Mouse (Mus musculus) NIH3T3 (cell line): ENCODE results near the gene Stk38.

Experiments
- DNase-seq: peaks from one replicate; pipeline ENCODE4 v3.0.0-alpha.2; 2012; ENCODE audit warnings: low read depth

The Stk38 gene

DNA sequence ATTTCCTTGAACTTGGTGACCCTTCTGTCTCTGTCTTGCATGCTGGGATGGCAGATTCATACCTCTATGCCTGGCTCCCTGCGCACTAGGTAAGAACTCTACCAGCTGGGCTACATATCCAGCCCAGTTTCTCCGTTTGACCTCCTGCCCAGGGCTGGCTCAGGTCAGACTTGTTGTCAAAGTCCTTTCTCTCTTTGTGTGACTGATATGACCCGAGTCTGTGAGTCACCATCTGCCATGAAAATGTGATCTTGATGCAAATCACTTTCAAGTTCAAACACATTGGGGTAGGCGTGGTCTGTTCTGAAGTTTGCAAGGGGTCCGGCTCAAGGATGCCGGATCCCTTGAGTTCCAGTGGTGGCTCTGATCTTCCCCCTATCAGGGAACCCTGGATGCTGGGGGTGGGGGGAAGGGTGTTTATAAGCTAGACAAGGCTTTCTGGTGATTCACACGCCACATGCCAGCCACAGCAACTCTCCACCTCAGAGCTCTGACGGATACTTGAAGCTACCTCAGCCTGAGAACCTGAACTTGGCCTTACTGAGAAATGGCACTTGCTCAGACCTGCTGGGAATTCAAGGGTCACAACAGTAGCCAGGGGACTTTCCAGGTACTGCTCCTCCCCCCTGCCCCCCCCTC is 82.7 kb downstream of the Stk38 start:
- peak; percentile 59 for DNase-seq

DNA sequence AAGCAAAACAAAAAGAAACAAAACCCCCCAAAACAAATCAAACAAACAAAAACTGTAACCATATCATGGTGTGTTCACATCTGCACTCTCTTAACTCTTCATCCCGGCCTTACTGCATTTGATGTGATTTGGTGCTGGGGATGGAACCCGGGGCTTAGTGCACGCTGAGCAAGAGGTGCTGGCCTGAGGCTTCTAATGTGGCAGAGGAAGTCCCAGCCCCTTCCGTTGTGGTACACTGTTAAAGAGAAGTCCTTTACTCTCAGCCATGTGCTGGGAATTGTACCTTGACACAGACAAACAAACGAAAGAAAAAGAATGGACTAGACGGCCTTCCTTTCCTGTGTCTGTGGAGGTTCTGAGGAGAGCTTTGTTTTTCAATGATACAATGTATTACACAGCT is 85.7 kb downstream of the Stk38 start:
- DNase-seq = no peak

DNA sequence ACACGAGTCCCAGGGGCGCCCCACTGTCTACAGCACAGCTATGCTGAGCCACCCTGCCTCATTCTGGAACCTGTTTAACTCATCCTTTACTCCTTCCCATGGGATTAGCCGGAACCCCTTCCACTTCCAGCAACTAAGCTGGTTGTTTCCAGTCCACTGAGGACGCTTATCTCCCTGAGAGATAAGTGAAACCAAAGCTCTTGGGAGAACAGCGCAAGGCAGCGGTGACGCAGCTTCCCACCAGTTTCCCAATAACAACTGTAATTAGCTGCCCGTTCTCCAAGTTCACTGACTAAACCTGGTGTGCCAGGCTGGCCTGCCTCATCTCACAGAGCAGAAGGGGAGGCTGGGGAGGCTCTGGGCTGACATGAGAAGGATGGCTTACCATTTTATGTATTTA is 86.7 kb downstream of the Stk38 start:
- DNase-seq = no peak
